Mouse (Mus musculus) heart, postnatal 25 days (tissue): ENCODE measurements around the gene Mier3. TPM values are rescaled to one million over a fixed set of nuclear protein-coding genes. Genes with fewer than 3 reads are reported as not detected.

ENCODE experiments used
- DNase-seq: peaks from one replicate; pipeline ENCODE4 v3.0.0; 2022; ENCODE audit warnings: low spot score
- intact Hi-C: fragments of 180-260 bp; cut with DNase I; formaldehyde crosslinking; loops from one replicate; pipeline ENCODE4 v1.15.1; 2025
- total RNA-seq, 2 experiments: library from RNA; stranded (reverse); gene quantifications; 2 replicates each; pipeline ENCODE4 v1.2.3; 2021

Mier3 gene
- total RNA-seq, result 10 to 100 TPM; 16.4 to 17.5 TPM

DNA sequence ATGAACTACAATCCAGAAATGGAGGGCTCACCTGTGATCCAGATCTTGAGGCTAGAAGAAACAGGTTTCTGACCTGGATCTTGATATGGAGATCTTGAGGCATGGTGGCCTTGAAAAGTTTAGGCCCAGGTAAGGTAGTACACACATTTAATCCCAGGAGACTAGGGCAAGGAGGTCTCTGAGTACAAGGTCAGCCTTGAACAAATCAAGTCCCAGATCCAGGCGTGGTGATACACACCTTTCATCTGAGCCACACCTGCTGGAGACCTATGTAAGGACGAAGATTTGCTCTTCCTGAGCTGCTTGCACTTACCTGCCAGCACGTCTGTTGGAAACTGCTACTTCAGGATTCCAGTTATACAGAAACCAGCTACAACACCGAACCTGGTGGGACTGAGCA, at the start of gene Mier3:
TSS of gene Mier3 (plus strand) at position 301 of the 400 bp plus-strand sequence.
- DNase-seq, result no peak
- intact Hi-C loops, result no loop called here

DNA sequence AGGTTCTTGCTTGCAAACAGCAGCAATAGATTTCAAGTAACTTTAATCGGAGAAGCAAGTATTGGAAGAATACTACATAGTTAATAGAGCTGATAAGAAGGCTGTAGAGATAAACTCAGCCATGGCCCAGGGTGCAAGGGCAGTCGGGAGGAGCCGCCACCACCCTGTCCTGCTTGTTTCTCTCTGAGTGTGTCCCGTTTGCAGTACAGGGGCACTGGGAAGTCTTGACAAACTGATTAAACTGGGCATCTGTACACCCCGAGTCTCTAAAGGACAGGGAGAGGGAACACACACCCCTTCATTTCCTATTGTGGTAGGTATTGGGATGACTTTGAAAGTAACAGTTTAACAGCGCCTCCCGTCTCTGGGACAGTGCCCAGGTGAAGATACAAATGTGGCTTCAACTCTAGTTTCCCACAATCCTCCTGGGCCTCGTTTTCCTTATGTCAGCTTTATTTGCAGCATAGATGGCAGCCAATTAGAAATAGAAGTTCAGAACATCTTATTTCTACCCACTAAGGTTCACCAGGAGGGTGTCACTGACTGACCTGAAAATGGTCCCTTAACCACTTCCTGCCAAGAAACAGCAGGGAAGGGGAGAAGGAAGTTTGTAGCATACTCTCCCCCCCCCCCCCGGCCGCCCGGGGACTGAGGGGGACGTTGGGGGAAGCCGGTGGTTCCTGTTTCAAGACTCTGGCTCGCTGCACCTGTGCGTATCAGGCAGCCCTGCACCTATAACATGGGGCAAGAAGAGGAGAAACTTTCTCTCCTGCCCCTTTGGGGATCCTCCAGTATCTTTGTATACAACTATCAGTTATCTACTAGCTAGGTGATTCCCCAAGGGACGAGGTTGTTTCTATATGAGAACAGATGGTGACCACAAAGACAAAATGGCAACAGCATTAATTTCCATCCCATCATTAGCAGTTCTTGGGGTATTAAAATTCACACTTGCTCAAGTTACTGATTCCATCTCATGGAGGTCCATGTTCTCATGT, 46.3 kb upstream of the Mier3 start:
- intact Hi-C loops, result no loop called here
- DNase-seq, result no peak

DNA sequence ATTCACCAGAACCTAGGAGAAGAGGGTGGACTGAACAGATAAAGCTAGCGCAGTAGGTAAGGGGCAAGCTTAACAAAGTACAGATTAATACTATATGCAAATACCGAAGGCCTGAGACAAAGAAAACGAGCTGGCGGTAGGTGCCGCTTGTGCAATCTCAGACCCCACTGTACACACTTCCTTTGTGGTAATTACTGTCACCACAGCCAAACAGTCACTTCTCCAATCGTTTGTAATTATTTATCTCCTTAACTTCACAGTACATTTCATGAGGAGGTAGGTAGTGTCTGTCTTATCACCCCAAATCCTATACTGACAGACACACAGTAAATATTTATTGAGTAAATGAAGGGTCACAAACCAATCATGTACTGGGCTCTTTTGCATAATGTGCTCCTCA, 40.5 kb upstream of the Mier3 start:
- intact Hi-C loops, result no loop called here
- DNase-seq, result no peak

DNA sequence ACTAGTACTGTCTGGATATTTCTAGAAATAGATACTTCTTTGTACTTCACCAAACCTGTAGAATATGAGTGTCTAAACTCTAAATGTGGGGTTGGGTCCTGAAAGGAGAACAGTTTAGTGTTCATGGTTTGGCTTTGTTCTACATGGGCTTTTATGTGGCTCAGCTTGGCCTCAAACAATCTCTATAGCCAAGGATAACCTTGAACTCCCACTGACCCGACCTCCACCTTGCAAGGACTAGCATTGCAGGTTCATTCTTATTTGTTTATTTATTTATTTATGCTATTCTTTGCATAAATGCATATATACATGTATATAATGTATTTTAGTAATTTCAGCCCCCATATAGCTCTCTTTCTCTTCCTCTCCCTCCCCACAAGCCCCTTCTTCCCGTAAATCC, 37.1 kb upstream of the Mier3 start:
- DNase-seq, result no peak
- intact Hi-C loops, result no loop called here

DNA sequence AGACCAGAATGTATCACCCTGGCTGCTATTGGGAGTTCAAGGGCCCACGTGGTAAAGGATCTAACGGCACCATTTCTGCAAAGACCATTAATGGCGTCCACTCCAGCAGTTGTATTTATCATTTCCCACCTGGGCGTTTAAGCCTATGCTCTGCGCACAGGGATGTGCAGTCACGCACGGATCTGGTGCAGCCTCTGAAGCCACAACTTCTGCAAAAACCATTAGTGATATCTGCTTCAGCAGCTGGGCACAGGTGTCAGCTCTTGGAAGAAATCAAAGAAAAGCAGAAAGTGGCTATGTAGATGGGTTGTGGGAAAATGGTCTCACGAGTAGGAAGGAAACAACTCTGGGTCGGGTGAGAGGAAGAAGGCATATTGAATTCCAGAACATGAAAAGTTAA, 34.6 kb upstream of the Mier3 start:
- no peak for DNase-seq
- intact Hi-C loops, result no loop called here

DNA sequence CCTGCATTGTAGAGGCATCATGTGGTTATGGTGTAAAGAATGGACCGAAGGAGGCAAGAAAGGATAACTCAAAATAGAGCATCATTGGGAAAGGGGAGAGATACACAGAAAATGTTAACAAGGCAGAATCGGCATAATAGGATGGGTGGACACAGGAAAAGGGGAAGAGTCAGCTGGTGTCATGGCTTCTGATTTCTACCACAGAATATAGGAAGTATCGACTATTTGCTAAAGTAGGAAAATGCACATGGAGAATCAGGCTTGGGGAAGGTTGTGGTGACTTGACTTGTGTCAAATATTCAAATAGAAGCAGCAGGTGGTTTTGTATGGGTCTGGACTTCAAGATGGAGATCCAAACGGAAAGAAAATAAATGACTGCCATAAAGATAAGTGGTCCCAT, 33.5 kb upstream of the Mier3 start:
- DNase-seq, result no peak
- intact Hi-C loops, result no loop called here

DNA sequence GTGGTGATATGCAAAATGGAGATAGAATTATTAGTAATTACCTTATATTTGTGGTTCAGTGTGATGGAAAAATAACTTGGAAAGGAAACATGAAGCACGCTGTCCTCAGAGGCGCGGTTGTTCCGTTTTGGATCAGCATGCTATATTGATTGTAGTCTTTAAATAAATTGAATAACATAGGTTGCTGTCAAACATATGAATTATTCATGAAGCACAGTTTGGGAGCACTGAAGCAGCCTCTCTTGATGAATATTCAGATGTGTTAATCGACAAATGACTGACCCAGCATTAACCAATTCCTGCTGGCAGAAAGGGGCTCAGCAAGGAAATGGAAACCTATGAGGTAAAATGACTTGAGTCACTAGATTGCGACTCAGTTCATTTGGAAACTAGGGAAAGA, 29.8 kb upstream of the Mier3 start:
- no peak for DNase-seq
- intact Hi-C loops, result no loop called here

DNA sequence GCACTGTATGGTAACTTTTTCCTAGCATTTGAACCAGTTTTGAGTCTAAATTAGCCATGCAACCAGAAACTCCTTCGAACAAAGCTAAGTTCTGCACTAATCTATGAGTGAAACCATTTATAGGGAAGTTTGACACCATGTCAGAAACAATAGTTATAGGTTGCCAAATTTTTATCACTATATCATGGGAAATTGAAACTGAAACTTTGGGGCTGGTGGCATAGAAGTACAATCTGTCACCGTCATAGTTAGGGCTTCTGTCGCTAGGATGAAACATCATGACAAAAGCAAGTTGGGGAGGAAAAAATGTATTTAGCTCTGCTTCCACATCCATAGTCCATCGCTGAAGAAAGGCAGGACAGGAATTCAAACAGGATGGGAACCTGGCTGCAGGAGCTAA, 25.5 kb upstream of the Mier3 start:
- intact Hi-C loops, result no loop called here
- DNase-seq, result no peak

DNA sequence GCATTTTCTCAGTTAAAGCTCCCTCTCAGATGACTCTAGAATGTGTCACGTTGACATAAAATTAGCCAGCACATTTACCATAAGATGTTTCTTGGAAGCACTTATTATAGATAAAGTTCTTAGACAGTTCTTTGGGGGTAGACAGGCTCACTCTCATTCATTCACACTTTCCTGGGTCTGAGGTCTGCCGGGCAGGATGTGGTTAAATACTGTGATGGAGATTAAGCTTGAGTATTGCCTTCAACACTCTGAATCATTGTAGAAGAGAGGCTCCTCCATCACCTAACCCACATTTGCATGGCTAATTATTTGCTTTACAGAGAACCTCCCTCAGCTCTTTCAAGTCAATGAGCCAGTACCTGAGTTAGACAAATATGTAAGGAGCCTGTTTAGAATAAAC, 24.9 kb upstream of the Mier3 start:
- intact Hi-C loops, result no loop called here
- no peak for DNase-seq

DNA sequence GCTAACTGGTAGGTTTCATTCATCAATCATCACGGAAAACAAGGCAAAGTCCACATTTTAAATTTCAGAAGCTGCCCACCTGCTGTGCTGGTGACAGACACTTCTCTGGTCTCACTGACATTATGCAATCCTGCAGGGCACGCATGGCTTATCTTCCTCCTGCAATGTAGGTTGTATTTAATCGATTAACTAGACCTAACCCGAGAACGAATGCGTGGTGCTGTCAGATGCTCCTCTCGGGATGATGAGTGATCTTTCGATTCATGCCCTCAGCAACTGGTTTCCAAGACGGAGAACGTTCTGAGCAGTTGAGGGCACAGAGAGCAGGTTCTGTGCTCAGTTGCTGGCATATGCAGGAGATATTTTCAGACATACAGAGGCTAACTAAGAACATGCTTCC, 24.5 kb upstream of the Mier3 start:
- no peak for DNase-seq
- intact Hi-C loops, result no loop called here

DNA sequence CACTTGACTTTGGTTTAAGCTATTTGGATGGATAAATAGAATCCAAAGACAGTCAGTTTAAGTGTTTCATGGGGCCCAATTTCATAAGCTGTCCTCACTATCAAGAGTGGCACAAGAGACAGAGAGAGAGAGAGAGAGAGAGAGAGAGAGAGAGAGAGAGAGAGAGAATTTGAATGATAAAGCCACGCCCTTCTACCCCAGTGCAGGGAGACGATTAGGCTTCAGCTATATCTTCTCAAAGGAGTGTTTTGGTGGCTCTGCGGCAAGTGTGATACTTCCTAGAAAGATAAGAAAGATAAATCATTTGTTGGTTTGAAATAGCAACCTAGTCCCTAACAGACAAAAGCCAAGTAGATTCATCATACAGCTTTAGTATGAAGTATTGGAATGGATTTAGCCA, 24.0 kb upstream of the Mier3 start:
- intact Hi-C loops, result no loop called here
- no peak for DNase-seq

DNA sequence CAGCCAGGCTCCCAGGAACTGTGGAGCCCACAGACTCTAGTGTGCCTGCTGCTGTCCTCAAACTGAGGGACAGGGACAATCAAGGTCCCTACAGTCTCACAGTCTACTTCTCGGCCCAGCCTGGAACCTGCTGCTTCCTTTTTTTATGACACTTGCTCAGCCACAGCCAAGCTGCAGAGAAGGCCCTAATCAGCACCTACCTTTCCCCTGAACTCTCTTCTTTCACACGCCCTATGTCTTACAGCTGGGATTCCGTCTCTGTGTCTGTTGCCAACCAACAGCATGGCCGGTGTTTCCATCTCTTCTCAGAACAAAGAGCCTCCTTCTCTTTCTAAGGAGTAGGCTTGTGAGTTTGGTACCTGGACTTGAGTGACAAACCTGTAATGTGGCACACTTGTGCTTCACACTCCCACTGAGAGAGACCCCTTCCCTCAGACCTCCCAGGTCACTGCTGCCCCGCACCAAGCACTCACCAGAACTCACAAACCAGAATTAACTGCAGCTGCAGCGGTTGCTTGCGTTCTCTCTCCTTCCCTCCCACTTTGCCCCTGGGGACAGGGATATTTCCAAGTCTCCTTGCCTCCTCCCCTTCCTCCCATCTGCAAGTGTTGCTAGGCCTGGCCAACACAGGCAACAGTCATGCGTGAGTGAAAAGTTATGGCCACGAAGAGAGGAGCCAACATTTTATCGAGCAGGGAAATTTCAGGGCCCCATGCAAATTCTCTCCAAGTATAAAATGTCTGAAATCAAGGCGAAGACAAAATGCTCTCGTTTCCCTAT, 22.1 kb upstream of the Mier3 start:
- no peak for DNase-seq
- intact Hi-C loops, result no loop called here

DNA sequence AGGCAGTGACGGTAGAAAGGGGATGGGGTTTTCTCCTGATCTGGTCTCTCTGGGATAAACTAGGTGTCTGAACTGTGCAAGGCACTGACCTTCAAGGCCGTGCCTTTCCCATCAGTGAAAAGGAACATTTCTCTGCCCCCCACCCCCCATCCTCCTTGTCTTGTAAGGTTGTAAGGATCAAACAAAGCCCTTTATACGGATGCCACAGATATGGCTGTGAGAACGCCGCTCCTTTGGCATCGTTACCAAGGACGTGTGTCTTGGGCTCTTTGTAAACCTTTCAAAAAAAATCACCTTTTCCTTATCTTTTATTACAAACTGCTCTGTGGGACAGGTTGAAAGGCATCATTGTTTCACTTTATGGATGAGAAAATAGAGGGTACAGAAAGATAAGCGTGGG, 21.3 kb upstream of the Mier3 start:
- no peak for DNase-seq
- intact Hi-C loops, result no loop called here

DNA sequence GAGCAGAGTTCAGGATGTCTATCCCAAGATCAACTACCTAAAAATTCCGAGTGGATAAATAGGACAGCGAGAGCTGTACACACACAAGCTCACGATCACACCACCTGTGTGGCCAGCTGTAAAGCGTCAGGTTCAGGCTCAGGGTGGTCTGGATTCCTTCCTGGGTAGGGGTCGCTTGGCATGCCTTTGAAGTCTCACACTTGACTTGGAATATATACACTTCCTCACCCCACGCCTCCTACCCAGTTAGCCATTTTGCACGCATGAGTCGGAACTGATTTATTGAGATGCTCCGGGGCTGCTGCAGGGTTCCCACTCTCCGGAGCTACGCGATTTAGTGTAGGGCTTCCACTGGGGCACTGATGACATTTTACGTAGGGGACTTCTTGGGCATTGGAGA, 20.7 kb upstream of the Mier3 start:
- DNase-seq, result no peak
- intact Hi-C loops, result no loop called here

DNA sequence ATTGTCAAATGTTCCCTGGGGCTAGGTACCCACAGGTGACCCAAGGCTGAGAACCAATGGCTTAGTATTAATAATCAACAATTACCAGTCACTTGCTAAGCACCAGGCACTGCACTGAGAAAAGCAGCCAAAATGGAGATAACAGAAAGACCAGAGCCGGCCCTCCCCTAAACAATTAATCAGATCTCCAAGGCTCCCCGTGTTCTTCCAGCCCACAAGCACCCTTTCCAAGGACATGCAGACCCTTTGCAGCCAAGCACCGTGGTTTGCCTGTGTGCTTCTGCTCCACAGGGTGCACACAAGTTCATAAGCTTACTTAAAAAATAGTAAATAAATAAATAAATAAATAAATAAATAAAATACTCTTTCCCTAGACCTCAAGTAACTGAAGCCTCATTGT, 20.2 kb upstream of the Mier3 start:
- DNase-seq, result no peak
- intact Hi-C loops, result no loop called here

DNA sequence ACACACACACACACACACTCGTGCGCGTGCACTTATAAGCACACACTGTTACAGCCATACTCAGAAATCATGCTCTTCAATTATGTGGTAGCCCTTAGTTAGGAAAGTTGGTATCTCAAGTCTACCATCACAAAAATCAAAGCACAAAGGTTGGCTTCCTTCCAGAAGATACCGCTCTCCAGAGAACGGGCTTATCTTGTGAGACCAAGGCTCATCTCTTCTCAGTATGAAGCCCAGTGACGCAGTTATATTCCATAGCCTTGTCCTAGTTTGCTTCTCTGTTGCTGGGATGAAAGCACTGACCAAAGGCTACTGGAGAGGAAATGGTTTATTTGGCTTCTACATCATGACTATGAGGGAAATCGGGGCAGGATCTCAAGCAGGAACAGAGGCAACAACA, 12.8 kb upstream of the Mier3 start:
- no peak for DNase-seq
- intact Hi-C loops, result no loop called here

DNA sequence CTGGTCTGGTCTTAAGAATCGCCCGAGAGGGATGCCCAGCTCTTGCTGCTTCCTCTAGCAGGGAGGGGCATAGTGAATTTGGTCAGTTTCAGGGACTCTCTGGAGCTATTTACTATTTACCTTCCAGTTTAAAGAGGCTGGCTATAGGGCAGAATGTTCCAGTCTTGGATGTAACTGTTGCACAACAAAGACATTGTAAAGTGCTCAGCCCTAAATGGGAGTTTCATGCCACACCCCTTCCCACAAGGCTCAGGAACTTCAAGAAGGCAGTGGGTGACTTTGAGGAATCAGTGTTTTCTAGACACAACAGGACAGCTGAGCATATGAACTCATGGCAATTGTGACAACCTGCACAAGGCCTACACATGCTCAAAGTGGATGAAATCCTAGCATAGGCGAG, 3.9 kb upstream of the Mier3 start:
- intact Hi-C loops, result no loop called here
- no peak for DNase-seq

DNA sequence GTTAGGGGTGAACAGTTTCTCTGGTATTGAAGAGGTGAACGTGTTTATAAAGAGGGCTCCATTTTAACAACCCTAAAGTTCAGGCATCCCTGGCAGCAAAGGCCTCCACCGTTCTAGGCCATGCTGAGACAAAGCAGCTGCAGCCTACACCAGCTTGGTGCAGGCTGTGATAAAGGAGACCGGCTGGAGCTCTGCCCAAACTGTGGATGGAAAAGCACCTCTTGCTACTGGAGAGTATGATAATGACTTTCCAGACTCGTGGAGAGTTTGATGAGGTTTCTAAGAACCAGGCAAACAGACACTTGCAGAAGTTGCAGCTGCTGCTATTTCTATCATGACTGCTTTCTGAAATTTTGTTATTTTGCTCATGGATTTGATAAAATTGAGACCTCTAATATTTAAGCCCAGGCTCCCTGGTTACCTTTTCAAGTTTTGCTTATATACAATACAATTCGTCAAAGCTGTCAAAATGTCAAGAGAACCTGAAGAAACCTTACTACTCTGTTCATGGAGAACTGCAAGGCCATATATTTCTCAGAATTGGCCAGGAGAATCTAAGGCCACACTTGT, 3.4 kb downstream of the Mier3 start:
- no peak for DNase-seq
- intact Hi-C loops, result no loop called here

DNA sequence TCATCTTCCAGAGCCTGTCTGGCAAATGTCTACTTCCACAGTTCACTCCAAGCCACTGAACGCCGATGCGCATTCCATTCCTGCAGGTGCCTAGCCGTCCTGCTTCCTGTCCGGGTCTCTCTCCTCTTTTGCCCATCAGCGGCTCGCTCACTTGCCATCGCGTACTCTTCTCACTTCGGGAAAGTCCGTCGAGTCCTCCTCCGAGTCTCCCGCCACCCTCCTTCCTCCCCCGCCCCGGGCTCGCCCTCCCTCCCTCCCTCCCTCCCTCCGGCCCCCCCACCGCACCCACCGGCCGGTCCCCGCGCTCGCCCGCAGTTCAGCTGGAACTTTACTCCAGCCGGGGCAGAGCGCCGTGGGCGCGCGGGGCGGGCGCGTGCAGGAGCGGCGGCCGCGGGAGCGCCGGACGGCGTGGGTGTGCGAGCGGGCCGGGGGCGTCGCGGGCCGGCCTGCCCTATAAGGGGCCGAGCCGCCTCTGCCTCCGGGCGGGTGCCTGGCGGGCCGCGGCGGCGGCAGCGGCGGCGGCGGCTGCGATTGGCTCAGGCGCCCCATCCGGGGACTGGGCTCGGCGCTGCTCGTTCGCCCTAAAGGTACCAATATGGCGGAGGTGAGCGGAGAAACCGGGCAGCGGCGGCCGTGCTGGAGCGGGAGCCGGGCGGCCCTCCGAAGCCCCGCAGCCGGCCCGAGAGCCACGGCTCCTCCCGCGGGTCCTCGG, 5.1 kb downstream of the Mier3 start:
- intact Hi-C loops, result loop anchor here (5.0 kb wide), 2 partner anchors 36 to 199 kb away; no protein-coding TSS in a partner anchor
- peak; percentile 80 for DNase-seq
